Mouse (Mus musculus) MEL (cell line): ENCODE data around the gene Gnao1. TPM values are rescaled to one million over a fixed set of nuclear protein-coding genes. Genes with fewer than 3 reads are reported as not detected.

Source experiments
- DNase-seq: peaks from one replicate; pipeline ENCODE4 v3.0.0; 2011; ENCODE audit warnings: low read depth, low spot score
- H3K27ac ChIP-seq: 2 replicates; pipeline ENCODE4 v1.5.1; 2012; ENCODE audit warnings: low read depth, mild to moderate bottlenecking, control low read depth, low read length, moderate library complexity; ENCODE audit not compliant: control insufficient read depth
- H3K27me3 ChIP-seq, 2 experiments: fragments of 150-350 bp in 1 of 2; sonication (generic) in 1 of 2; 2 replicates each; pipeline ENCODE4 v1.6.1; 2012; ENCODE audit warnings: low read length in 2 of 2, mild to moderate bottlenecking in 2 of 2, improper control_type of control experiment in 1 of 2, moderate library complexity in 1 of 2; ENCODE audit not compliant: insufficient read depth in 2 of 2, control insufficient read depth in 1 of 2
- H3K36me3 ChIP-seq, 2 experiments: 2 replicates each; pipeline ENCODE4 v1.6.1; 2012 to 2014; ENCODE audit warnings: low read length in 2 of 2, improper control_type of control experiment in 1 of 2, inconsistent platforms in 1 of 2, mild to moderate bottlenecking in 1 of 2; ENCODE audit not compliant: insufficient read depth in 2 of 2, control insufficient read depth in 1 of 2
- H3K4me1 ChIP-seq, 2 experiments: fragments of 150-350 bp in 1 of 2; sonication (generic) in 1 of 2; 2 replicates each; pipeline ENCODE4 v1.6.1; 2012; ENCODE audit warnings: low read length in 2 of 2, improper control_type of control experiment in 1 of 2, mild to moderate bottlenecking in 1 of 2; ENCODE audit not compliant: insufficient read depth in 2 of 2, control insufficient read depth in 1 of 2
- H3K4me3 ChIP-seq, 2 experiments: fragments of 150-350 bp in 1 of 2; sonication (generic) in 1 of 2; 2 replicates each; pipeline ENCODE4 v1.5.1; 2012; ENCODE audit warnings: low read depth in 2 of 2, low read length in 2 of 2, mild to moderate bottlenecking in 2 of 2, moderate library complexity in 2 of 2, control low read depth in 1 of 2, improper control_type of control experiment in 1 of 2; ENCODE audit not compliant: control insufficient read depth in 1 of 2, insufficient read depth in 1 of 2
- H3K79me2 ChIP-seq: 2 replicates; pipeline ENCODE4 v1.6.1; 2012; ENCODE audit warnings: mild to moderate bottlenecking, low read length, moderate library complexity; ENCODE audit not compliant: control insufficient read depth, poor library complexity, insufficient read depth
- H3K9ac ChIP-seq: 2 replicates; pipeline ENCODE4 v1.6.1; 2012; ENCODE audit warnings: low read depth, mild to moderate bottlenecking, control low read depth, low read length, moderate library complexity; ENCODE audit not compliant: control insufficient read depth, poor library complexity, severe bottlenecking
- H3K9me3 ChIP-seq: fragments of 150-350 bp; sonication (generic); replicated peaks from 2 replicates; pipeline ENCODE4 v1.6.1; 2012; ENCODE audit warnings: mild to moderate bottlenecking, low read length, improper control_type of control experiment, moderate library complexity; ENCODE audit not compliant: insufficient read depth
- BHLHE40 ChIP-seq: IDR thresholded peaks from 2 replicates; pipeline ENCODE4 v1.6.1; 2012; ENCODE audit warnings: low read depth, mild to moderate bottlenecking, inconsistent platforms, low read length, improper control_type of control experiment, borderline replicate concordance
- CHD1 ChIP-seq: IDR thresholded peaks from 2 replicates; pipeline ENCODE4 v1.6.1; 2012; ENCODE audit warnings: low read depth, mild to moderate bottlenecking, inconsistent platforms, low read length, improper control_type of control experiment
- CHD2 ChIP-seq: IDR thresholded peaks from 2 replicates; pipeline ENCODE4 v1.6.1; 2011; ENCODE audit warnings: low read length, improper control_type of control experiment
- CTCF ChIP-seq, 3 experiments: IDR thresholded peaks in 2 of 3; conservative IDR thresholded peaks in 1 of 3; 2 replicates each; pipeline ENCODE4 v1.5.1; 2011 to 2012; ENCODE audit warnings: low read length in 3 of 3, low read depth in 2 of 3, mild to moderate bottlenecking in 2 of 3, improper control_type of control experiment in 1 of 3, inconsistent platforms in 1 of 3, mixed read lengths in 1 of 3, moderate library complexity in 1 of 3; ENCODE audit not compliant: control insufficient read depth in 1 of 3, insufficient read depth in 1 of 3, poor library complexity in 1 of 3, severe bottlenecking in 1 of 3
- ELF1 ChIP-seq: IDR thresholded peaks from 2 replicates; pipeline ENCODE4 v1.6.1; 2014; ENCODE audit warnings: low read depth, mild to moderate bottlenecking, inconsistent platforms, low read length, improper control_type of control experiment, moderate library complexity
- EP300 ChIP-seq, 2 experiments: IDR thresholded peaks; 2 replicates each; pipeline ENCODE4 v1.6.1; 2011; ENCODE audit warnings: improper control_type of control experiment in 2 of 2, low read length in 2 of 2, low read depth in 1 of 2, mild to moderate bottlenecking in 1 of 2
- ETS1 ChIP-seq: IDR thresholded peaks from 2 replicates; pipeline ENCODE4 v1.6.1; 2012; ENCODE audit warnings: low read depth, mild to moderate bottlenecking, inconsistent platforms, low read length, improper control_type of control experiment, moderate library complexity
- GABPA ChIP-seq: IDR thresholded peaks from 2 replicates; pipeline ENCODE4 v1.6.1; 2012; ENCODE audit warnings: low read depth, mild to moderate bottlenecking, inconsistent platforms, low read length, improper control_type of control experiment, moderate library complexity
- GATA1 ChIP-seq: IDR thresholded peaks from 2 replicates; pipeline ENCODE4 v1.6.1; 2011; ENCODE audit warnings: low read depth, low read length, improper control_type of control experiment
- HCFC1 ChIP-seq: IDR thresholded peaks from 2 replicates; pipeline ENCODE4 v1.6.1; 2012; ENCODE audit warnings: low read depth, mild to moderate bottlenecking, inconsistent platforms, low read length, improper control_type of control experiment, moderate library complexity
- KAT2A ChIP-seq: conservative IDR thresholded peaks from 2 replicates; pipeline ENCODE4 v1.6.1; 2012; ENCODE audit warnings: low read depth, low read length, improper control_type of control experiment, inconsistent platforms
- MAX ChIP-seq: IDR thresholded peaks from 2 replicates; pipeline ENCODE4 v1.6.1; 2011; ENCODE audit warnings: low read length, improper control_type of control experiment
- MAZ ChIP-seq: IDR thresholded peaks from 2 replicates; pipeline ENCODE4 v1.6.1; 2012; ENCODE audit warnings: low read depth, mild to moderate bottlenecking, inconsistent platforms, low read length, improper control_type of control experiment
- MXI1 ChIP-seq: IDR thresholded peaks from 2 replicates; pipeline ENCODE4 v1.6.1; 2011; ENCODE audit warnings: mild to moderate bottlenecking, low read depth, low read length, improper control_type of control experiment
- MYB ChIP-seq: IDR thresholded peaks from 2 replicates; pipeline ENCODE4 v1.6.1; 2011; ENCODE audit warnings: mild to moderate bottlenecking, low read depth, low read length, improper control_type of control experiment
- POLR2A ChIP-seq, 2 experiments: IDR thresholded peaks; 2 replicates each; pipeline ENCODE4 v1.6.1; 2011 to 2012; ENCODE audit warnings: low read length in 2 of 2, mild to moderate bottlenecking in 2 of 2, control low read depth in 1 of 2, improper control_type of control experiment in 1 of 2, low read depth in 1 of 2, moderate library complexity in 1 of 2; ENCODE audit not compliant: control insufficient read depth in 1 of 2, insufficient read depth in 1 of 2, poor library complexity in 1 of 2
- RCOR1 ChIP-seq: IDR thresholded peaks from 2 replicates; pipeline ENCODE4 v1.6.1; 2012; ENCODE audit warnings: low read depth, mild to moderate bottlenecking, inconsistent platforms, low read length, improper control_type of control experiment
- USF2 ChIP-seq, 2 experiments: IDR thresholded peaks; 2 replicates each; pipeline ENCODE4 v1.6.1; 2011 to 2012; ENCODE audit warnings: improper control_type of control experiment in 2 of 2, low read length in 2 of 2, borderline replicate concordance in 1 of 2, inconsistent platforms in 1 of 2, low read depth in 1 of 2, mild to moderate bottlenecking in 1 of 2; ENCODE audit not compliant: insufficient read depth in 1 of 2
- ZMIZ1 ChIP-seq: IDR thresholded peaks from 2 replicates; pipeline ENCODE4 v1.6.1; 2012; ENCODE audit warnings: low read depth, mild to moderate bottlenecking, inconsistent platforms, low read length, improper control_type of control experiment, moderate library complexity
- polyA plus RNA-seq, 2 experiments: library from polyadenylated mRNA; stranded (reverse) in 1 of 2; unstranded in 1 of 2; fragments of >175 nt in 1 of 2; fragments of >200 nt in 1 of 2; gene quantifications; 2 replicates each; pipeline versions ENCODE4 v1.2.1 to v1.2.4; 2012; ENCODE audit warnings: low replicate concordance in 2 of 2, low read depth in 1 of 2; ENCODE audit not compliant: insufficient read length in 2 of 2, insufficient read depth in 1 of 2, missing spikeins in 1 of 2
- total RNA-seq: library from RNA; depleted of rRNA; stranded (reverse); fragments of 300-350 nt; gene quantifications from 2 replicates; pipeline ENCODE4 v1.2.3, GENCODE M21; 2012

Gene Gnao1
- total and polyA plus RNA-seq, 3 experiments = 0.03 TPM; not detected in 2

GRCm38 (mm10) chr8:93852851-93853461, 43.2 kb downstream of the Gnao1 start:
- no peak overlapping the region for H3K9ac ChIP-seq

DNA sequence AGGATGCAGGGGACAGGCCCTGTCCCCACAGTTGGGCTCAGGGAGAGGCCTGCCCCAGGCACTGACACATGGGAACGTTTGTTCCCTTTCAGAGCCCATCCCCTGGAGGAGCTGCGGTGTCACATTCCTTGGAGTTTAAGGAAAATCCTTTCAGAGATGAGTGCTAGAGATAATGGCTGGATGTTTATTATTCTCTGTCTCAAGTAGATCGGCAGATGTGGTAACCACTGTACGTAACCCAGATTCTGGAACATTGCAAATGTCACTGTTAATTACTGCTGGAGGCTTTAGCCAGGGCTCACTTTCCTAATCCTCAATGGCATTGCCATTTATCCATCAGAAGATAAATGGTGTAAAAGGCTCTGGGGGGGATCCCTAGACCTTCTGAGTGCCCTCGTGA, 44.9 kb downstream of the Gnao1 start:
- Histone ChIP-seq H3K27ac (no peak overlapping the region), H3K9ac (no peak overlapping the region), H3K36me3 (no peaks in the 10 kb centered on the region), H3K9me3 (no peaks in the 10 kb centered on the region), H3K4me1 (no peaks in the 10 kb centered on the region), H3K27me3 (no peaks in the 10 kb centered on the region), H3K79me2 (no peaks in the 10 kb centered on the region), H3K4me3 (no peak overlapping the region)
- TF ChIP-seq MXI1 (no peak), CHD2 (no peak), EP300 (IDR thresholded peaks at IDR 0.05; ENCODE audit: low read depth in 1 of 2, low read length in 2 of 2) (no peak), CTCF (IDR thresholded peaks at IDR 0.05 in 2 of 3, conservative IDR thresholded peaks at IDR 0.05 in 1 of 3; ENCODE audit: control insufficient read depth in 1 of 3, insufficient read depth in 1 of 3, low read depth in 2 of 3, low read length in 3 of 3, poor library complexity in 1 of 3, severe bottlenecking in 1 of 3) (no peak)
- no peak for DNase-seq

More at GRCm38 (mm10) chr8:93852851-93853461, 43.2 kb downstream of the Gnao1 start:
- no peak overlapping the region for H3K4me3 ChIP-seq
- no peaks in the 10 kb centered on the region for H3K36me3 ChIP-seq
- no peaks in the 10 kb centered on the region for H3K9me3 ChIP-seq
- TF ChIP-seq ETS1 (no peak), MXI1 (no peak), ELF1 (no peak), GABPA (no peak), KAT2A (no peak), HCFC1 (no peak), RCOR1 (no peak), MYB (no peak), MAX (no peak), USF2 (IDR thresholded peaks at IDR 0.05; ENCODE audit: borderline replicate concordance in 1 of 2, insufficient read depth in 1 of 2, low read depth in 1 of 2, low read length in 2 of 2) (no peak), ZMIZ1 (no peak), MAZ (no peak), POLR2A (IDR thresholded peaks at IDR 0.05; ENCODE audit: control insufficient read depth in 1 of 2, insufficient read depth in 1 of 2, low read depth in 1 of 2, low read length in 2 of 2, poor library complexity in 1 of 2) (no peak), BHLHE40 (no peak), CHD1 (no peak), GATA1 (no peak)
- no peaks in the 10 kb centered on the region for H3K79me2 ChIP-seq
- no peaks in the 10 kb centered on the region for H3K4me1 ChIP-seq
- no peak for DNase-seq
- no peak overlapping the region for H3K27ac ChIP-seq
- no peaks in the 10 kb centered on the region for H3K27me3 ChIP-seq
